Mouse (Mus musculus) midbrain, embryonic 12.5 days (tissue): ENCODE measurements around the gene Spef1. TPM values are rescaled to one million over a fixed set of nuclear protein-coding genes. Genes with fewer than 3 reads are reported as not detected.
A peak's percentile ranks its signal among the peaks of the same experiment; 100 is the strongest.

ENCODE experiments used
- ATAC-seq: fragments of 200-750 bp; cut with Nextera tagmentation; 2 replicates; pipeline ENCODE4 v1.8.0; 2017; ENCODE audit warnings: low read depth, moderate TSS enrichment, moderate library complexity; ENCODE audit not compliant: low FRiP score
- H3K27ac ChIP-seq: fragments of 300-500 bp; sonication (generic); replicated peaks from 2 replicates; pipeline ENCODE4 v1.5.1; 2016; ENCODE audit warnings: mild to moderate bottlenecking
- H3K27me3 ChIP-seq: fragments of 300-500 bp; sonication (generic); 2 replicates; pipeline ENCODE4 v1.6.1; 2016; ENCODE audit warnings: mild to moderate bottlenecking
- H3K36me3 ChIP-seq: fragments of 300-500 bp; sonication (generic); 2 replicates; pipeline ENCODE4 v1.6.1; 2016
- H3K4me1 ChIP-seq: fragments of 300-500 bp; sonication (generic); 2 replicates; pipeline ENCODE4 v1.6.1; 2016
- H3K4me2 ChIP-seq: fragments of 300-500 bp; sonication (generic); replicated peaks from 2 replicates; pipeline ENCODE4 v1.6.1; 2016; ENCODE audit warnings: mild to moderate bottlenecking, moderate library complexity
- H3K4me3 ChIP-seq: fragments of 300-500 bp; sonication (generic); 2 replicates; pipeline ENCODE4 v1.5.1; 2016; ENCODE audit warnings: mild to moderate bottlenecking
- H3K9ac ChIP-seq: fragments of 300-500 bp; sonication (generic); replicated peaks from 2 replicates; pipeline ENCODE4 v1.6.1; 2016; ENCODE audit warnings: mild to moderate bottlenecking, moderate library complexity
- H3K9me3 ChIP-seq: fragments of 300-500 bp; sonication (generic); 2 replicates; pipeline ENCODE4 v1.6.1; 2016; ENCODE audit warnings: mild to moderate bottlenecking
- WGBS: fragments of 180-500 bp; shearing (Covaris S2); methylation state at CpG from one replicate; pipeline ENCODE4 v1.1.7; 2016; 5-methylcytosine and 5-hydroxymethylcytosine counted together
- polyA plus RNA-seq: library from polyadenylated mRNA; unstranded; fragments of >200 nt; fragmentation: Nextera tagmentation; extraction: Ambion mirVana; gene quantifications from 2 replicates; pipeline ENCODE4 v1.2.1, GENCODE M21; 2016

Gene Spef1
- polyA plus RNA-seq, 1 experiment from 2014 or later = 9.0 TPM

DNA sequence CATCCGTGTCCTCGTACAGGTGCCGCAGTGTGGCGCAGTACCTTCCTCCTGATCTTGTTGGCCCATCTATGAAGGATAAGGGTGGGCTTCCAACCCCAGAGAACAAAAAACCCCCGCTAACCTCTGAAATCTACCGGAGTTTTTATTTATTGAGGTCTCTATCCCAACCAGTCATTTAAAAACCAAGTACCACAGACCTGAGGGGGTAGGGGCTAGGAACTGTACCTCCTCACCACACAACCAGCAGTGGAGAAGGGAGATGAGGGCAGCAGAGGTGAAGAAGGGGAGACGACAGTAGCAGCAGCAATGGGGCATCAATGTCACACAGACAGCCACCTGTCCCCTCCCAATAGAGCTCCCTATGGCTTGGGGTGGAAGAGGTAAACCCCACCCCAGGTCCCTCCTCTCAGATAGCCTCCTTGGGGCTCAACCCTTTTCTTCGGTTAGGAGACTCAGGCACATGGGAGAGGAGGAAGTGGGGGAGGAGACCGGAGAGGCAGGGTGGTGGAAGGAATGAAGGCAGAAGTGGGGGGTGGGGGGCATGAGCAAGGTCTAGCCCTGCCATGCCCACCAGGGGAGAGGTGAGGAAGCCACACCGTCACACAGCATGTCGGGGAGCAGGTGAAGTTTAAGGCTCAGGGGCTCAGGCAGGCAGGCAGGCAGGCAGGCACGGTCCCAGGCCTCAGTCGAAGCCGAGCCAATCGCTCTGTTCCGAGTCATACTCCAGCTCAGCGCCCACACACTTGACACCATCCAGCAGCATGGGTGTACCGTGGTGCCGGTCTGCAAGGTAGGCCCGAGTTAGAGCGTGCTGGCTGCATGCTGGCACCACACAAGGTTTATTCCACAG lies 40.7 kb downstream of the Spef1 start:
- H3K36me3 ChIP-seq = peaks cover 74% of the 10 kb centered on the region
- 91% methylated on average over 21 of the region's 21 CpGs for WGBS
- H3K4me1 ChIP-seq = peaks cover 6% of the 10 kb centered on the region; the same call in 1 of the 2 replicates
- H3K9ac ChIP-seq = no peak overlapping the region
- no peak overlapping the region for H3K4me2 ChIP-seq
- H3K9me3 ChIP-seq = no peaks in the 10 kb centered on the region
- H3K27me3 ChIP-seq = no peaks in the 10 kb centered on the region
- H3K4me3 ChIP-seq = no peak overlapping the region
- ATAC-seq = no peak
- H3K27ac ChIP-seq = no peak overlapping the region

DNA sequence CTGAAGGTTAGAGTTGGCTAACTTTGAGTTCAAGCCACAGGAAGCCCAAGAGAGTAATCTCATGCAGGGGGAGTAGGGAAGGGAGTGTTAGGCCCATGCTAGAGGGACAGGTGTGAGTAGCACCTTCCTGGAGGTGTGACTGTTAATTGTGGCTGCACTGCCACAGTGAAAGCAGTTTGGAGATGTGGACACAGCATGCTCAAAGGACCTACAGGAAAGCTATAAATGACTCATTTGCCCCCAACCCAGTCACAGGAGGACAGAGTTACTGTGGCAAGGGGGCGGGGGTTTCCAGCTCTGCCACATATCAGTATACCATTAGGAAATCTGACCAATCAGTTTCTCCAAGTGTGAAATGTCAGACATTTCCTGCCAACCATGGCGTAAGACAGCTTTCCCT lies 41.5 kb downstream of the Spef1 start:
- Histone ChIP-seq H3K9ac (no peak overlapping the region), H3K4me3 (no peak overlapping the region), H3K9me3 (no peaks in the 10 kb centered on the region), H3K27ac (no peak overlapping the region), H3K36me3 (peaks cover 65% of the 10 kb centered on the region), H3K4me2 (no peak overlapping the region), H3K4me1 (peaks cover 6% of the 10 kb centered on the region; the same call in 1 of the 2 replicates), H3K27me3 (no peaks in the 10 kb centered on the region)
- ATAC-seq = no peak
- 97% methylated on average over 2 of the region's 2 CpGs for WGBS

DNA sequence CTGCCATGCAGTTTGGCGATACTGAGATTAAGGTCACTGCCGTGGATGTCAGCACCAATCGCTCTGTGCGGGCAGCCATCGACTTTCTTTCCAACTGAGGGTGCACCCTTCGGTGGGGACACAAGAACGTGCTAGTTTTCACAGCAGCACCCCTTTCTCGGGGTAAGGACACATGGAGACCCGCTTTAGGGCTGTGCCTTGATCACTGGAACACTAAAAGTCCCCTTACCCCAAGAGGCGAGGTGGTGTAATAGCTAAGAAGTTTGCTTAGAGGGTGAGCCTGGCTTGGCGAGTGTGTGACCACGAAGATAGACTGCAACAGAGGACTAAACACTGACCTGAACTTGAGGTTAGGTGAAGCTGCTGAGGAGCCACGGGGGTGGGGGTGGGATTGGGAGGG lies 42.0 kb downstream of the Spef1 start:
- H3K27me3 ChIP-seq = no peaks in the 10 kb centered on the region
- WGBS = 69% methylated on average over 13 of the region's 13 CpGs
- no peak for ATAC-seq
- no peak overlapping the region for H3K27ac ChIP-seq
- peaks cover 6% of the 10 kb centered on the region; the same call in 1 of the 2 replicates for H3K4me1 ChIP-seq
- no peak overlapping the region for H3K4me2 ChIP-seq
- peaks cover 63% of the 10 kb centered on the region for H3K36me3 ChIP-seq
- H3K4me3 ChIP-seq = no peak overlapping the region
- no peaks in the 10 kb centered on the region for H3K9me3 ChIP-seq
- H3K9ac ChIP-seq = no peak overlapping the region

DNA sequence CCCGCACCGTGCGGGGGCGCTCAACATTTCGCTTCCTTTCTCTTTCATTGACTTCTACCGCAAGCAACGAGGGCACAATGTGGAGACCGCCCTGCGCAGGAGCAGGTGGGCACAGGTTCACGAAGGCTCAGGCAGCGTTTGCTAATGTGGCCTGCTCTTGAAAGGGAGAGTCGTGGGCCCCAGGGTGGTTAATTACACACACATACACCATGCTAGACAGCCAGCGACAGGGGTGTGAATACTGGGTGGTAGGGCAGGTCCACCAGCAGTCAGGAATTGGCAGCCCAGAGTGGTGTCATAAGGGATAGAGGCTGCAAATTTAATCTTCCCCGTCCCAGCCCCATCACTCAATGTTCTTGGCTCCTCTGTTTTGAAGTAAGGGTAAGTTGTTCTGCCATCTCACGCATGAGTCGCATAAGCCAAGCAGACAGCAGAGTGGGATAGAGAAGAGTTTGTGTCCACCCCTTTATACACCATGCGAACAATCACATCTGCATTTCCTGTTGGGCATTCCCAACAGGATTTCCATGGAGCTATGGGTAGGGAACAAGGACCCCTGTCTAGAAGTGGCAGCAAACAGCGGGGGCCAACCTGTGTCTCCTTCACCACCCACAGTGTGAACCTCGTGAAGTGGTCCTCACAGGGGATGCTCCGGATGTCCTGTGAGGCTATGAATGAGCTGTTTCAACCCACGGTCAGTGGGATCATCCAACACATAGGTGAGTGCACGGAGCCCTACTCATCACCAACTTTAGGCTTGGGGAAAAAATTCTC lies 43.9 kb downstream of the Spef1 start:
- WGBS = 68% methylated on average over 22 of the region's 22 CpGs
- 0 out of 2 replicates have a peak, but pooled peaks have one; percentile 44 for ATAC-seq
- H3K4me2 ChIP-seq = 0 out of 2 replicates have a peak overlapping the region, but pooled peaks have one; percentile 3
- no peak overlapping the region for H3K9ac ChIP-seq
- H3K4me3 ChIP-seq = no peak overlapping the region
- H3K27ac ChIP-seq = no peak overlapping the region
- no peaks in the 10 kb centered on the region for H3K27me3 ChIP-seq
- H3K9me3 ChIP-seq = no peaks in the 10 kb centered on the region
- peaks cover 6% of the 10 kb centered on the region; the same call in 1 of the 2 replicates for H3K4me1 ChIP-seq
- H3K36me3 ChIP-seq = peaks cover 46% of the 10 kb centered on the region

DNA sequence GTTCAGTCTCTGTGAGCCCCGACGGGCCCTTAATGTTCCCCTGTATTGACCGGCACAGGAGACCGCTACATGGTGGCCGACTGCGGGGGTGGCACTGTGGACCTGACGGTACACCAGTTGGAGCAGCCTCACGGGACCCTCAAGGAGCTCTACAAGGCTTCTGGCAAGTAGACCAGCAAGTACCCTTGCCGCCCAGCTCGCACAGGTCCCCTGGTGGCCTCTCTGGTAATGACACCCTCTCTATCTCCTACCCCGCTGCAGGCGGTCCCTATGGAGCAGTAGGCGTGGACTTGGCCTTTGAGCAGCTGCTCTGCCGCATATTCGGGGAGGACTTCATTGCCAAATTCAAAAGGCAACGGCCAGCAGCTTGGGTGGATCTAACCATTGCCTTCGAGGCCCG lies 44.5 kb downstream of the Spef1 start:
- 0 out of 2 replicates have a peak overlapping the region, but pooled peaks have one; percentile 3 for H3K4me2 ChIP-seq
- H3K4me1 ChIP-seq = peaks cover 6% of the 10 kb centered on the region; the same call in 1 of the 2 replicates
- H3K36me3 ChIP-seq = peaks cover 40% of the 10 kb centered on the region
- no peaks in the 10 kb centered on the region for H3K27me3 ChIP-seq
- H3K4me3 ChIP-seq = no peak overlapping the region
- H3K27ac ChIP-seq = no peak overlapping the region
- H3K9me3 ChIP-seq = no peaks in the 10 kb centered on the region
- peak; percentile 45 for ATAC-seq
- H3K9ac ChIP-seq = no peak overlapping the region
- WGBS = 34% methylated on average over 18 of the region's 18 CpGs

DNA sequence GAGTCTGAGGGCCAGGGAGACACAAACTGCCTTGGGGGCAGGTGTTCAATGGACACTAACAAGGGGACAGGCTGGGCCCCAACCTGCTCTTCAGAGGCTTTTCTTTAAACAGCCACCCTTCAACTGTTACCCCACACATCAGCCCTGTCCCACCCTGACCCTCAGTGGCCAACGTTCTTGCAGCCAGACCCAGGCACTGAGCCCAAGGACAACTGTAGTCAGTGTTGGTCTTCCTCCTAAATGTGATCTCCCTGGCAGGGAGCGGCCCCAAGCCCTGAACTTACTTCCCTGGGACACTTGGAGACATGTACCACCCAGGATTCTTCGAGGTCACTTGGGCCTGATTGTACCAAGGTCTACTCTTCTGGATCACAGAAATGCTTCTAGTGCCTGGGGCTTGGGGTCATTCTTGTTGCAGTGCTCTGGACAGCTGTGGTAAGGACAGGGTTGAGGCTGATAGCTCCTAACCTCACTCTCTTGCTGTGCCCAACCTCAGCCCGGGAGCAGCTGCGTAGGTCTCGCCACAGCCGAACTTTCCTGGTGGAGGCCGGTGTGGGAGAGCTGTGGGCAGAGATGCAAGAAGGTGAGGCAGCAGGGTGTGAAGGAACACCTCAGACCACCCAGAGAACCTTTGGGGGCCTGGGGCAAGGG lies 45.6 kb downstream of the Spef1 start:
- Histone ChIP-seq H3K9ac (no peak overlapping the region), H3K36me3 (peaks cover 29% of the 10 kb centered on the region), H3K27ac (no peak overlapping the region), H3K27me3 (no peaks in the 10 kb centered on the region), H3K9me3 (no peaks in the 10 kb centered on the region), H3K4me2 (no peak overlapping the region), H3K4me1 (peaks cover 6% of the 10 kb centered on the region; the same call in 1 of the 2 replicates), H3K4me3 (no peak overlapping the region)
- ATAC-seq = no peak
- 87% methylated on average over 8 of the region's 8 CpGs for WGBS

DNA sequence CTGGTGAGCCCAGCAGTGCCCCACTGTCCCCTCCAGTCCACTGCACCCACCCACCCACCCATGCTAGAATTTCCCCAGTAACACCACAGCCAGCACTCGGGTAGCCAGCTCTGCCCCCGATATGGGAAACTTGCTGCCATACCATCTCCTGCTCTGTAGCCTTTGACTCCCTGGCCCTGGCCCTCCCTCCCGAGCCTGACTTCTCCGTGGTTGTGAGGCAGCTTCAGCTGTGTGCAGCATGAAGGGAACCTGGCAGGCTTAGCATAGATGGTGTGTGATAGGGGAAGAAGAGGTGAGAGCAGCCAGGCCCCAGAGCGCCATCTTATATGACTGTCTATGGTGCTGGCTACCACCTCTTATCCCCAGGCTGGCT lies 46.6 kb downstream of the Spef1 start:
- 73% methylated on average over 5 of the region's 5 CpGs for WGBS
- Histone ChIP-seq H3K9me3 (no peaks in the 10 kb centered on the region), H3K9ac (no peak overlapping the region), H3K36me3 (peaks cover 19% of the 10 kb centered on the region), H3K27me3 (no peaks in the 10 kb centered on the region), H3K27ac (no peak overlapping the region), H3K4me2 (no peak overlapping the region), H3K4me1 (peaks cover 6% of the 10 kb centered on the region; the same call in 1 of the 2 replicates), H3K4me3 (no peak overlapping the region)
- ATAC-seq = no peak

DNA sequence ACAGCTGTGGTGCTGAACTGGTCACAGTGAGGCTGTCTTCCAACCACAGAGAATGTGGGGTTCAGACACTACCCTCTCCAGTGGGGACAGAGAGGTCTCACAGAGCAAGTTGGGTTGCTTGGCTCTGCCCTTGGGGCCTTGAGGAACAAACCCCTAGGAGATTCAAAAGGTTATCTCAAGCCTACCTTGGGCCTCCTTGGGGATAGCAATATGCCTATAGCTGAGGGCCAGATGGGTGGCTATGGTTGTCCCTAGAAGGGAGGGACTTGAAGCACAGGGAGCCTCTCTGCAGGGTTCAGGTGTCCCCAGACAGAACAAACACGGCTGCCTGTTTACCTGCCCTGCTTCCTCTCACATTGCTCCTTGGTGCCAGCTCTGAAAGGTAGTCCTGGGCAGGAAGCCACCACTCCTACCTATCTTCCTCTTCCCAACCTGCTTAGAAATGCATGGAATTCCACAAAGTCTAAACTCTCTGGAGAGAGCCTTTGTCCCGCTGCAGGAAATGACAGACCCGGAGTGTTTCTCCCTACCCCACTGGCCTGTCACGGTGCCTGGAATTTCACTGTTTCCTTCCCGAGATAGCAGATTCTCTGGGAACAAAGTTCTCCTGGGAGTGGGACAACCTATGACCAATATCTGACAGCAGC lies 47.1 kb downstream of the Spef1 start:
- Histone ChIP-seq H3K36me3 (peaks cover 14% of the 10 kb centered on the region), H3K4me1 (peaks cover 6% of the 10 kb centered on the region; the same call in 1 of the 2 replicates), H3K9ac (no peak overlapping the region), H3K27ac (no peak overlapping the region), H3K27me3 (no peaks in the 10 kb centered on the region), H3K4me3 (no peak overlapping the region), H3K4me2 (no peak overlapping the region), H3K9me3 (no peaks in the 10 kb centered on the region)
- ATAC-seq = no peak
- 71% methylated on average over 5 of the region's 5 CpGs for WGBS

DNA sequence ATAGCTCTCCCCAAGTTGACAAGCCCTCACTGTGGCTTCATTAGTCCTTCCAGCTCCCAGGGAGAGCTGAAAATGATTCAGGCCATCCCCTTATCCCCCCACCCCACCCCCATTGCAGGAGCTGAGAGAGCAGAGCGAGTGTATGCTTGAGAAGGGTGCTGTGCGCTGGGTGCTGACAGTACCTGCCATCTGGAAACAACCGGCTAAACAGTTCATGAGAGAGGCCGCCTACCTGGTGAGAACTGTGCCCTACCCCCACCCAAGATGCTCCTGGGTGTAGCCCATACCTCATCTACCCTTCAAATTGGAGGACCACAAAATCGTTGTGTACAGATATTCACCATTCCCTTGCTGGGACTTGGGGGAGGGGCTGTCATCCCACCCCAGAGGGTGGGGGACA lies 47.8 kb downstream of the Spef1 start:
- Histone ChIP-seq H3K4me2 (no peak overlapping the region), H3K4me3 (no peak overlapping the region), H3K9me3 (no peaks in the 10 kb centered on the region), H3K36me3 (peaks cover 7% of the 10 kb centered on the region), H3K9ac (no peak overlapping the region), H3K27me3 (no peaks in the 10 kb centered on the region), H3K4me1 (peaks cover 6% of the 10 kb centered on the region; the same call in 1 of the 2 replicates), H3K27ac (no peak overlapping the region)
- 90% methylated on average over 5 of the region's 5 CpGs for WGBS
- no peak for ATAC-seq

DNA sequence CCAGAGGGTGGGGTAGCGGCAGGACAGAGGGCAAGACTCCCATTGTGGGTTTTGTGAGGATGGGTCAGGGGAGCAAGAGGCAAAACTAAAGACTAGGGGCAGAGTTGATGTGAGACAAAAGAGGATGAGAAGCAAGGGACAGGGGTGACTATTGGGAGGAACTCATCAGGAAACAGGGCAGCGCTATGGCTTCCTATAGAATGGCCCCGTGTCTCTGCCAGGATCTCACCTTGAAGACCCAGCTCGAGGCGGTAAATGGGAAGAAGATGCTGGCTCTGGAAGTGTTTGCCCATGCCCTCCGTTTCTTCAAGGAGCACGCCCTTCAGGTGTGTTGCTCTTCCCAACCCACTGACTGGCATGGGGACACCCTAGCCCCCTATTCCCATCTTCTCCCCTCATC lies 48.3 kb downstream of the Spef1 start:
- ATAC-seq = no peak
- Histone ChIP-seq H3K4me2 (no peak overlapping the region), H3K27ac (no peak overlapping the region), H3K27me3 (no peaks in the 10 kb centered on the region), H3K4me1 (peaks cover 6% of the 10 kb centered on the region; the same call in 1 of the 2 replicates), H3K36me3 (peaks cover 5% of the 10 kb centered on the region), H3K9me3 (no peaks in the 10 kb centered on the region), H3K4me3 (no peak overlapping the region), H3K9ac (no peak overlapping the region)
- 86% methylated on average over 7 of the region's 7 CpGs for WGBS

DNA sequence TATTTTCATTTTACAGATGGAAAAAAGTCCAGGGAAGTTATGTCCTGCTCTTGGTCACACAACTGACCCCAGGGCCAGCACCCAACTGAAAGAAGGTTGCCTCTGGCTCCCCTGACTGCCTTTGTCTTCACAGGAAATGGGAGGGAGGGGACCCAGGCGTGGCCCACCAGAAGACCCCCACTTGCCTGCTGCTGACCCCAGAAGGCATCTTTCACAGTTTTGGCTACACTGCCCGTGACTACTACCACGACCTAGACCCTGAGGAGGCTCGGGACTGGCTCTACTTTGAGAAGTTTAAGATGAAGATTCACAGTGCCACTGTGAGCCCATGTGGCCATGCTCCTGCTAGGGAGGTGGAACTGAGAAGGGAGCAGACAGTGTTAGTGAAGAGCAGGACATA lies 48.8 kb downstream of the Spef1 start:
- no peak for ATAC-seq
- Histone ChIP-seq H3K27ac (no peak overlapping the region), H3K9ac (no peak overlapping the region), H3K27me3 (no peaks in the 10 kb centered on the region), H3K9me3 (no peaks in the 10 kb centered on the region), H3K36me3 (peaks cover under 1% of the 10 kb centered on the region; the same call in 1 of the 2 replicates), H3K4me2 (no peak overlapping the region), H3K4me3 (no peak overlapping the region), H3K4me1 (peaks cover 6% of the 10 kb centered on the region; the same call in 1 of the 2 replicates)
- WGBS = 86% methylated on average over 4 of the region's 4 CpGs
